Mouse (Mus musculus) cerebellum, postnatal 14 days (tissue): ENCODE measurements around the gene Akt3.

Experiments used
- DNase-seq, 2 experiments: peaks; one replicate each; pipeline ENCODE4 v3.0.0; 2021; ENCODE audit warnings: mixed read lengths in 2 of 2

The Akt3 gene

DNA sequence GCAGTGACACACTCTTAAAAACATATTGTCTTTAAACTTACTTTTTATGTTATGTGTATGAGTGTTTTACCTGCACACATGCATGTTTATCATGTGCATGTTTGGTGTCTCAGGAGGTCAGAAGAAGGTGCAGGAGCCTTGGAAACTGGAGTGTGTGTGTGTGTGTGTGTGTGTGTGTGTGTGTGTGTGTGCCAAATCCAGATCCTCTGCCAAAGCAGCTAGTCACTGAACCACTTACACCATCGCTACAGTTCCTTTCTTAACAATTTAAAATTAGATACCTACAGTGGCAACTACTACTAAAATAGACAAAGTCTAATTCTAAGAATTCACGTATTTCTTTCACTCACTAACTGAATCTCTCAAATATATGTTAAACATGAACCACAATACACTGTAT, 209.2 kb downstream of the Akt3 start:
- no peak for DNase-seq

DNA sequence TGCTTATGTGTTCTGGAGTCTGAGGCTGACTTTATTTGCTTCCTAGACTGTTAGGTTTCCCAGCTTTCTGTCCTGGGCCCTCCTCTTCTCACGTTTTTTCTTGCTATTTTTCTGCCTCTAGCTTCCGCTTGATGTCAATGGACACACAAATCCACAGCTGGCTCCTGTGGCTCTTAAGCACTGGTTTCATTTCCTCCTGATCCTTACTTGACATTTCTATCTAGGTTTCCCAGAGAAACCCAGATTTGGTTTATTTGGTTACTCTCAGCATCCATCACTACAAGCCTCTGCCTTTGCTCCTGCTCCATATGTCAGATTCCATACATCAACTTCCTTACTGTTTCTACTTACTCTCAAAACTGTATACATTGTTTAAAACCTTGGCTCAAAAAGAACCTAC, 211.0 kb downstream of the Akt3 start:
- no peak for DNase-seq

GRCm38 (mm10) chr1:177045885-177046284, 212.1 kb downstream of the Akt3 start:
- DNase-seq = peak; percentile 54 to 56

GRCm38 (mm10) chr1:177040058-177040457, 217.9 kb downstream of the Akt3 start:
- DNase-seq = no peak

DNA sequence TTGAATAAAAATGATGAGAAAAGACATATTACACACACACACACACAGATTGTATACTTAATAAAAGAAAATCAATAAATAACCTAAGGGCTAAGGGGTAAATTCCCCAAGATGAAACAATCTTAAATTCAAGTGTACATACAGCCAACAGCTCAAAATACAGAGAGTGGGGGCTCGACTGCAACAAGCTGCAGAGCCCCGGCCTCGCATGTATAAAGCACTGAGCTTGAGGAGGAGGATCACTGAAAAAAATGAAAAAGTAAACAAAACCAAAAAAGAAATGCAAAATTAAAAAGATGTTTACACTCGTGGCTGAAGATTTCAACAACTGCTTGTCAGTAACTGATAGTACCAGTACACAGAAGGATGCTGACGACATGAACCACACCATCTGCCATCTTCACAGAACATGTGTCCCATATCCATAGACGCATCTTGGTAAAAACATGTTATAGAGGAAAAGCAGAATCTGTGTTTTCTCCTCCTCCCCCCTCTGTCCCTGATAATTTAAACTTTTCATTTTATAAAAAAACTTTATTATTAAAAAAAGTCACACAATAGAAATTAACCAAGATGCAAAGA, 218.8 kb downstream of the Akt3 start:
- no peak for DNase-seq

- DNase-seq = no peak
These were observed 219.6 kb downstream of the Akt3 start for GRCm38 (mm10) chr1:177038383-177038782.

DNA sequence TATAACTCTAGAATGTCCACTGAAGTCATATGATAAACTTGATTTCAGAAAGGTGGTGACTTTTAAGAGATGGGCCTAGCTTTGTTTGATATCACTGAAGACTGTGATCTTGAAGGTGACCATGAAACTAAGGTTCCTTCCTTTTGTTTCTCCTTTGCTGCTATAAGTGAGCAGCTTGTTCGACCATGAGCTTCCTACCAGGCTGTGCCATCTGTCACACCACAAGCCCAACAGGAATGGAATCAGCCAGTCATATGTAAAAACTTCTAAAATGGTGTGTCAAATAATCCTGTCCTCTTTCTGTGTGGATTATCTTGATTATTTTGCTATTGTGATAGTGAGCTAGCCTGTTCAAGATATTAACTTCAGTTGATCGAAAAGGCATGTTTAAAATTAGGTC, 222.5 kb downstream of the Akt3 start:
- DNase-seq = peak; percentile 58 to 78

DNA sequence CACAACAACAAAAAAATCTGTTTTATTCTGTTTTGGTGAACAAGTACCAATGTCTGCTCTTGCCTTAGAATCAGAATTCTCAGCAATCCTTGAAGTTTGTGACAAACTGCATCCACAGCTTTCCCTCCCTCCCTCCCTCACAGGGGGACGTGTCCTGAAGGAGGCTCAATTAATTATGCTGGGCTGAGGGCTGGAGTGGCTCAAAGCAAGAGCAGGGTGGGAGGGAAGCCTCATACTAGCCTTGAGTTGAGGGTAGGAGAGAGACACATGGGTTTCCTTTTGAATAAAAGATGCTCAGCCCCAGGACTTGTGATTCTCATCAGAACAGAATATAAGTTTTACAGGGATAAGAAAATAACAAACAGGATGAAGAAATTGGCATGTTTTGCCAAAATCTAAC, 225.8 kb downstream of the Akt3 start:
- DNase-seq = no peak

DNA sequence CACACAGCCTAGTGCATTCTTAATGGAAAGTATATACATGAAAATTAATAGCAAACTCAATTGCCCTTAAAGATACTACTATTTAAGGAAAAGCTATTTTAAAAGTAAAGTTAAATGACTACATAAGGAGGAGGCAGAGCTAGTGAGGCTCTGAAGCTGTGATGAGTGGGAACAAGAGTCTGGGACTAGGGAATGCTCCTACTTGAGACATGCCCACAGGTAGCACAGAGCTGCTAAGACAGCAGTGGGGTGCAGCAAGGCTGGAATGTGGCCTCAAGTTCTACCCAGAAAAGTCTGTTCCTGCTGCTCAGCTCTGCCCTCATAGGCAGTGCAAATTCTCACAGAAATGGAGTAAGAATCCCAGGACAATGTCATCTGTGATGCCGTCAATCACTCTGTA, 226.8 kb downstream of the Akt3 start:
- DNase-seq = no peak

- no peak for DNase-seq
These were observed 227.3 kb downstream of the Akt3 start for GRCm38 (mm10) chr1:177030669-177031068.

GRCm38 (mm10) chr1:177029032-177029431, 229.0 kb downstream of the Akt3 start:
- no peak for DNase-seq

DNA sequence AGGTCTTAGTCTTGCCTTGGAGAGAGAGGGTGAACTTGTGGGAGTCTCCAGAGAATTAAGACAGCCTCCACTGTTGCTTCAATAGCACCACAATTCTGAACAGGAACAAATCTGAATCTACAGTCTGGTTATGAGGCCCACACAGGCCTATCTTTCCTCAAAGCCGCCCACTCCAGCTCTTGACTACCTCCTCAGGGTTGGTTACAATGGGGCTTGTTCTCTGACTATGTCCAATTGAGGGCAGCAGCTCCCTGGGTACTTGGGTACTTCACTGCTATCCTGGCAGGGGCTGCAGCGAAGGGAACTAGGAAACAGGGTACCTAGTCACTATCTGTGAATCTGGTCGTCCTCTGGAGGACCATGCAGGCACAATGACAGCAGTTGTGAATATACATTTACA, 230.3 kb downstream of the Akt3 start:
- no peak for DNase-seq

DNA sequence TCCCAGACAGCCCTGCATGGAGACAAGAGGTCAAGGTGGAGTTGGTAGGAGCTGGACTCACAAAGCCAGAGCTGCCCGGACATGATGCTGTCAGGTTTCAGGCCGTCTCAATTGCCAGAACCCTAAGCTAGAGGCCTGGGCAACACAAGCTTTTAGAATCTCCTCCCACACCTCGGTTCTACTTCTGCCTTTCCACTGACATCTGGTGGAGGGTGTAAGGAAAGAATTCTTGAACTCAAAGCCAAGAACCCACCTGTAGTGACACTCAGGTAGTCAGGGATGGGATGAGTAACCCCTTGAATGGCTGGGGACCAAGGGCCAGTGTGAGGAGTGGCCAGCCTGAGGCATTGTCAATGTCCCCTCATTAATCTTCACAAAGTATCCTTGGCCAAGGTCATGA, 235.3 kb downstream of the Akt3 start:
- DNase-seq = no peak

- no peak for DNase-seq
These were observed 238.3 kb downstream of the Akt3 start for GRCm38 (mm10) chr1:177019668-177020067.

- no peak for DNase-seq
These were observed 239.3 kb downstream of the Akt3 start for GRCm38 (mm10) chr1:177018750-177019149.

- no peak for DNase-seq
These were observed 241.3 kb downstream of the Akt3 start for GRCm38 (mm10) chr1:177016729-177017128.

GRCm38 (mm10) chr1:177015917-177016316, 242.1 kb downstream of the Akt3 start:
- no peak for DNase-seq

GRCm38 (mm10) chr1:177014921-177015439, 243.0 kb downstream of the Akt3 start:
- DNase-seq = no peak

- DNase-seq = no peak
These were observed 243.7 kb downstream of the Akt3 start for GRCm38 (mm10) chr1:177014346-177014745.

DNA sequence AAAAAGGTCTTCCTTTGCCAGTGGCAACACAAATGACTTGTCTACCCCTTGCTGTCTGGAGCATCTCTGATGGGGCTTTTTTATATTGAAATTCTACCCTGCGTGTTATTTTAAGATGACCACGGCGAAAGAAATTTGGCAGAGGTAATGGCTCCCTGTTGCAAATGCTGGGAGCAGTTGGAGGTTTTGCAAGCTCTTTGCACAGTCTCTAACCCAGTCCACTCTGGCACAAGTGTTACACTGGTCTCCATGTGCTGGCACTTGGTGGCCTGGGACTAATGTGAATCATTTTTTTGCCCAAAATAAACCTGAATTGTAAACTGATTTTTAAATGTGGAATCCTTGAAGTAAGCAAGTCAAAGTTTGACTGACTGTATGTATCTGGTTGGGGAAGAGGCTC, 244.2 kb downstream of the Akt3 start:
- peak in 1 of 2 experiments; percentile 74 for DNase-seq

GRCm38 (mm10) chr1:177013313-177013712, 244.7 kb downstream of the Akt3 start:
- no peak for DNase-seq

DNA sequence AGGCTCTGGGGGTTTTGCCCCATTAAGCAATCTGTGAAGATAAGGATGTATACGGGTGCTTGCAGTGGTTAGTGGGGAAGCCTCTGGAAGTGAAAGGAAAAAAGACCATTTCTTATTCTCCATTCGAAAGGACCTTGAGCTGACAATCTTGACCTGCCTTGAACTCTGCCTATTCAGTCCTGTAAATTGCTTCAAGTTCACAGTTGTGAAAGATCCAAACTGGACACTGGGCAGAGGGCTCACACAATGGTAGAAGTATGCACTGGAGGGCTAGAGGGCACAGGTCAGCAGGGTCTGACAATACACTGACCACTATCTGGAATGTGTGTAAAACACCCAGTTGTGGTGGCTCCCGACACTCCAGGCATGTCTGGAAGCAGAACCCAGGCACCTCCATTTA, 245.2 kb downstream of the Akt3 start:
- DNase-seq = no peak

DNA sequence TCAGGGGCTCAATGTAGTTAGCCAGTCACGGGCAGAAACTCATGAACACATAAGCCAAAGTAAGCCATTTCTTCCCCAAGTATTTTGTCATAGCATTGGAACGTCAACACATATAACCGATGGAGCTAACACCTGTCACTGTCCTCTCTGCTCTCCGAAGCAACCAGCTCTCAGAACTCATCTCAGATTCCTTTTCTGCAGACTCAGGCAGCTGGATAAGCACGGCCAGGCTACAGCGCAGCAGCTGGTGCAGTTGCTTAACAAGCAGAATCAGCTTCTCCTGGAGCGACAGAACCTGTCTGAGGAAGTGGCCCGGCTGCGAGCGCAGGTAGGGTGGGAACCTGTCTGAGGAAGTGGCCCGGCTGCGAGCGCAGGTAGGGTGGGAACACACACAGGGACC, 246.3 kb downstream of the Akt3 start:
- DNase-seq = no peak

DNA sequence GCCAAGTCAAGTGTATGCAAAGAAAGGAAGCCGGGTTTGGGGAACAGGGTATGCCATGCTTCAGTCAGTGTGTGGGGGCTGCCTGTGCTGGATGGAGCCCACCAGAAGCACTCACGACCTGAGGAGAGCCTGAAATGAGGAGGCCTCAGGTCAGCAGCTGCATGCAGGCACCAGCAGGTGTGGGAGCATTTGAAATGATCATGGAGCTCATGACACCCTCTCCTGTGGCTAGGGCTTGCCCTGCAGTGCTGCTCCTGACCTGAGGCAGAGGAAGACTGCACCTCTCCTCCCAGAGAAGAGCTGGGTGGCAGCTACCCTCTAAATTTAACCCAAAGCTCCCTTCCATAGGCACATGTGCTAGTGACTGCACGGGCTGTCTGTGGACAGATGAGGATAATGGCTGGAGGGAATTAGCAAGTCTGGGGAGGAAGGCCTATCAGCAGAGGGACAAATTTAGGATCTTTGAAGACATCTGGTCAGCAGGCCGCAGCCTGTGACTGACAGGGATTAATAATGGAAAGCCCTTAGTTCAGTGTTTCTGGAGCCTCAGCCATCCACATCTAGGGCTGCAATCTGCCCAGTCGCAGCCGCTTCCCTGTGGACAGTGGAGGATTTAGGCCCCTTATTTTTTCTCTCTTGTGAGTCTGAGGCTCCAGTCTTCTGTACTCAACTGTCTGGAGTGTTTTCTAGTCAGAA, 247.2 kb downstream of the Akt3 start:
- no peak for DNase-seq

- DNase-seq = no peak
These were observed 248.0 kb downstream of the Akt3 start for GRCm38 (mm10) chr1:177010041-177010440.
